Mouse (Mus musculus): ENCODE measurements around the gene Ankrd53.
A peak's percentile ranks its signal among the peaks of the same experiment; 100 is the strongest.

Ankrd53 gene

DNA sequence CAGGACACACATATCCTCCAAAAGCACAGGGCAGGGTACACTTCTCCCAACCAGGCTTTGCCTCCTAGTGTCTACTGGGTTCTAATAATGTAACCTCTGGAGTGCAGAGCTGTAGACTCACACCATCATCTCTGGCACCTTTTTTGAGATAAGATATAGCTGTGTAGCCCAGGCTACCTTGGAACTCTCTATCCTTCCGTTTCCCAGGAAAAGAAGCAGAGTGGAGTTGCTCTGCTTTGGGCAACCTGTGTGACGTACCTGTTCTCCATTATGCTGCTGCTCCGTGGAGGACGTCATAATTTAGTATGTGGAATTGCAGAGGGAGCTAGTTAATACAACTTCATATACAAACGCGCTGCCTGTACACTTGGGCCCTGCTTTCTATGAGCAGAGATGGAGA, at the start of gene Ankrd53:
Ankrd53 (plus strand) TSS at position 301 of the 400 bp plus-strand sequence.
- no peak for DNase-seq (ENCODE audit: low read depth, low spot score)

DNA sequence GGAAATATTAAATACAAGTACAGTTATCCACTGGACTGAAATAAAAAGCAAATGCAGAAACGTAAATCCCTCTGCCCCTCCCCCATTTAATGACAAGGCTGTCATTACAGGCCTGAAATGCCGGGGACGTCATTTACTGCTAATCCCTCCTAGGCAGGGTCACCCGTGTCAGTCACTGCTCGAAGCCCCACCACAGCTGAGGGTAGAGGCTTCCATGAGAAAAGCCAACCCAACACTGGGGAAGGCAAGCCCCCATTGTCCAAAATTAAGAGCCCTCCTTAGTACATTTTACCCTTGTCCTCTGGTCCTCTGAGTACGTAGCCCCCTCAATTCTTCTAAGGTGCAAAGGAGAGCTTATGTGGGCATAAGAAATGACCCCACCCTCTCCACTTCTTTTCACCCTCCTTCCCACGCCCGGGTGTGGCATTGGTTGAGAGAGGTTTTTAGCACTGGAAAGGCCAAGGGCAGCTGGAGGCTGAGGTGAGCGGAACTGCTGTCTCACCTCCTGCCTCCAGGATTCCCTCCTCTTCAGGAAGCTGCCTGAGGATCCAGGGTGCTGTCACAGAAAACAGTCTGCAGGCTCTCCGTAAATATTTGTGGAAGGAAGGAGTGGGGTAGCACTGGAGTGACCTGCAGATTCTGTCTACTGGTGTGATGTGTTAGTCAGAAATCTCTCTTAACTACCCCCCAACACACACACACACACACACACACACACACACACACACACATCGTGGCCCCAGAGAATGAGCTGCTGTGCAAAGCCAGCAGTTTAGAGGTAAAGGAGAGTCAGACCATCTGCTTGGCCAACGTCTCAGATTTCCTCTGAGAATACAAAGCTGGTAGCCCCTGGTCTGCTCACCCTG, 48.9 kb upstream of the Ankrd53 start:
- no peak for DNase-seq (ENCODE audit: low read depth, low spot score)

DNA sequence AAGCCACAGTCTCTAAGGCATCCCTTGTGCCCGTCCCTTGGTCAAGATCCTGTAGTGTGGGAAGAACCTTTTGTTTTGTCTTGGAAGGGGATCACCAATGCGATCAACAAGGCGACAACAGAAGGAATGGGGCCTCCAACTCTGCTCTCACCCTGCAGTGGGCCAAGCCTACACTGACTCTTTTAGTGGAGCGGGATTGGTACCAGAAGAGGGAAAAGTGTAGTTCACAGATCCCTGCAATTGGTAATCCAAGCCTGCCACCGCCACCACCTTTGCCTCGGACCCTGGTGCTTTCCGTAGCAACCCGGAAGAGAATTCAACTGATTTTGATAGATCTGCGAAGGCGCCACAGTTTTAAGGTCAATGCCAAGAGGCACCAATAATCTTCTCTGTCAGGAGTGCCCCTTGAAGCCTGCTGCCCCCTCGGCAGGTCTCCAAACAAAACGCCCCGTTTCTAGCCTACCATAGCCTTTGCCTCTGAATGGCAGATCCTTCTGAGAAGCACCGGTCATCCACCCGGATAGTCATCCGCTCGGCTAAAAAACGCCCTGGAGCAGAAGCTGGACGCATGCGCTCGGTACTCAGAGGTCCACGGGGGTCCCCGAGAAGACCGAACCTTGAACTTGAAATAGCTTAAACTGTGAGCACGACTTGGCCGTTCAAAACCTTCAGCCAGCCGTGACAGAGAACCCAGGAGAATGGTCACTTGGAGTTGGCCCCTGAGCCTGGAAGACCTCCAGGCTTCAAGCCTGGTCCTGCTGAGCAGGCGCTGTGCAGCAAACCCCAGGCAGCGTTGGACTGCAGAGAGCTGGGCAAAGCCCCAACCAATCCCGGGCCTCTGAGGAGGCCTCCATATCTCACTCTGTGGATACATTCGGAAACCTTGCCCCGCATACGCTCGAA, 48.0 kb upstream of the Ankrd53 start:
- DNase-seq (ENCODE audit: low read depth, low spot score), result no peak

DNA sequence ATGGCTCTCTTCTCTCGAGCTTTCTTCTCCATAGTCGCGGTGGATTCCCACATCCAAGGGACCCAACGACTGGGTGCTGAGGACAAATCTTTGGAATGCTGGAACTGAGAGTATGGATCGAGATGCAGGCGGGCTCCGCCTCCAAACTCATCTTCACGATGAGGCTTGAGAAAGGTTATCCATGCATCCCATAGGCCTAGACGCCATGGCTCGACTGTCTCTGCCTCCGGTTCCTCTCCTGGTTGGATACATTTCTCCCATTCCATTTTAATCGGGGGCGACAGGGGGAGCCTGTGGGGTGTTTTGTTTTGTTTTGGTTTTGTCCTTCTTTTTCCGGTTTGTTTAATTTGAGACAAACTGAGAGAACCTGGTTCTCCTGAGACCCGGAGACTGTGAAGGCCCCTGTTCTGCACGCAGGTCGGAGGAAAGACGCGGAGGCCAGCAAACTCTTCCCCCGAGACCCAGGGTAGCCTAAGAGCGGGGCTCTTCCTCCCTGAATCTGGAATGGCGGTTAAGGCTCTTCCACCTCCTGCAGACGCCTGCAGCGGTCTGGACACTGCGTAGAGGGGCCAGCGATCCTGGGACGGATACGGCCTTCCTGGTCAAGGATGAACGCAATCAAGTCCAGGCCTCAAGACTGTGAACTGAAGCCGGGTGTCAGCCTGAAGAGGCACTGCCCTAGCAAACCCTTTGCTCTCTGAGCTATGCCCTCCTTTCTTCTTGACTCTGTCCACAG, 46.8 kb upstream of the Ankrd53 start:
- peak; percentile 44 for DNase-seq (ENCODE audit: low read depth, low spot score)

DNA sequence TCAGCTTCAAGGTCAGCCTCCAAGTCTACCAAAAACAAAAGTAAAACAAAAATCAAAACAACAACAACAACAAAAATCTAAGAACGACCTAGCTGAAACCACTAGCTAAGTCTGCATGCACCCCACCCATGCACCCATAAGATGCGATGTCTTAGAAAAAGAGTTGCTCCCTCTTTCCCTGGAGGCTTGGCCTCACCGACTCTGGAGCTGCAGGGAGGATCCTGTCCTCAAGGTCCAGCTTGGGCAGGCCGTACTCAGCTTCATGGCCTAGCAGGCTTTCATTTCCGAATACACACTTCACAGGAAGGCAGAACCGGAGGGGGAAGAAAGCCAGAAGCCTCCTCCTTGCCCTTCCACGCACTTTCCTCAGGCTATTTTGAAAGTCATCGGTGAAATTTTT, 45.4 kb upstream of the Ankrd53 start:
- no peak for DNase-seq (ENCODE audit: low read depth, low spot score)

GRCm38 (mm10) chr6:83722526-83722925, 39.9 kb upstream of the Ankrd53 start:
- no peak for DNase-seq (ENCODE audit: low read depth, low spot score)

DNA sequence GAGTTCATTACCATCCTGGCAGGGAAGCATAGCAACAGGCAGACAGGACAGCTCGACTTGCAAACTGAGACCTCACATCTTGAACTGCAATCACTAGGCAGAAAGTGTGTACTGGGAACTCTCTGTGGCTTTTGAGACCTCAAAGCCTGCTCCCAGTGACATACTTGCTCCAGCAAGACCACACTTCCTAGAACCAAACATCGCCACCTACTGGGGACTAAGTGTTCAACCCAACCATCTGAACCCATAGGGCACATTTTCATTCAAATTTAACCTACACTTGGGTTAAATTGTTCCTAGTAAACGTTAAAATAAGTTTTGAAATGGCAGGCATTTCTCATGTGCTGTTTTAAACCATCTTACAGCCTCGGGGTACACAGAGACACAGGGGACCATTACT, 35.3 kb upstream of the Ankrd53 start:
- DNase-seq (ENCODE audit: low read depth, low spot score), result peak; percentile 76

GRCm38 (mm10) chr6:83728488-83728887, 34.0 kb upstream of the Ankrd53 start:
- peak; percentile 77 for DNase-seq (ENCODE audit: low read depth, low spot score)

DNA sequence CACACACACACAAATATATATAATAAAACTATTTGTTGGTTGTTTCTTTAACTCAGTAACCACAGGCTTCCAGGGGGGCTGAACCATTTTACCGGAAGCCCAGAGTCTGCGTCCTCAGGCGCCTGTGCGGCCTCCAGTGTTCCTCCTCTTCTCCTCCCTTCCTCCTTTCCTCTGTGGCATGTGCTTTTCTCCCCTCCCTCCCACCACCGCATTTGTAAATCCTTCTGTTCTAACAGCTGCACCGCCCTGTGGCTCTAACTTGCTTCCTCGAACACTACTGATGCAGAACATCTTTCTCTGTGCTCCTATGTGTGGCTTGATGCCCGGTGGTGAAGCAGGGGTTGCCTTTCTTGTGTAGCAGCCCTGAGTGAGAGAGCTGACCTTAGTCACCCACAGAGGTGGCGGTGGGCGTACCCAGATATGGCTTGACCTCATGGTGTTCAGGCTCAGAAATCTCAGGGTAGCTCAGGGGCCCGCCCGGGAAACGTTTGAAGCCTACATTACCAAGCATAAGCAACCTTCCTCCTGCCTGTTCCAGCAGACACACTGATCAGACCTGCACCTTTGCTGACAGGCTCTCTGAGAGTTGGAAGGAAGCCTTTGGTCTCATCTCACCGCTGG, 33.0 kb upstream of the Ankrd53 start:
- DNase-seq (ENCODE audit: low read depth, low spot score), result no peak

DNA sequence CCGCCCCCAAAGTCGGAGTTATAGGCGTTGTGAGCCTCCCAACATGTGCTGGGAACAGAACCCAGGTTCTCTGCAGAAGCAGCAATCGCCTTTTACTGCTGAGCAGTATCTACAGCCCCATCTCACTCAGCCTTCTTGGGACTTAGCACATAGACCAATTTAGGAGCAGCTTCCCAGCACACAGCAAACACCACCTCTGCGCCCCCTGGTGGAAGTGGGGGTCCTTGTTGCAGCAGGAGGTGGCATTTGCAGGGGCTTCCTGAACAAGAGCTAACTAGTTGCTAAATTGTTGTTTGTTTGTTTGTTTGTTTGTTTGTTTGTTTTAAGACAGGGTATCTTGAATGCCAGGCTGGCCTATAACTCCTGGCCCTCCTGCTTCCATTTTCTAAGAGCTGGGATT, 31.3 kb upstream of the Ankrd53 start:
- peak; percentile 87 for DNase-seq (ENCODE audit: low read depth, low spot score)

GRCm38 (mm10) chr6:83737311-83737710, 25.1 kb upstream of the Ankrd53 start:
- peak; percentile 66 for DNase-seq (ENCODE audit: low read depth, low spot score)

DNA sequence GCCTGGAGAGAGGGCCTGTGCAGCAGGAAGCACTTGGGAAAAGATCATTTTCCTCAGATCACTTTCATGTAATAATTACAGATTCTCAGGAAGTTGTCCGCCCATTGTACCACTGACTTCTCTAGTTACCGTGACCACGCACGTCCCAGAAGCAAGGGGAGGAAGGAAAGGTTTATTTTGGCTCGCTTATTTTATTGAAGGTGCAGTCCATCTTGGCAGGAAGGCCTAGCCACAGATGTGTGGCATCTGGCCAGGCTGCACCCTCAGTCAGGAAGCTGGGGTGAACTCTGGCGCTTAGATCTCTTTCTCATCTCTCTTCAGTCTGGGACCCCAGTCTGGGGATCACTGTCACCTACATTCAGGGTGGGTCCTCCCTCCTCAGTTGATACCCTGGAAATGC, 23.8 kb upstream of the Ankrd53 start:
- no peak for DNase-seq (ENCODE audit: low read depth, low spot score)

DNA sequence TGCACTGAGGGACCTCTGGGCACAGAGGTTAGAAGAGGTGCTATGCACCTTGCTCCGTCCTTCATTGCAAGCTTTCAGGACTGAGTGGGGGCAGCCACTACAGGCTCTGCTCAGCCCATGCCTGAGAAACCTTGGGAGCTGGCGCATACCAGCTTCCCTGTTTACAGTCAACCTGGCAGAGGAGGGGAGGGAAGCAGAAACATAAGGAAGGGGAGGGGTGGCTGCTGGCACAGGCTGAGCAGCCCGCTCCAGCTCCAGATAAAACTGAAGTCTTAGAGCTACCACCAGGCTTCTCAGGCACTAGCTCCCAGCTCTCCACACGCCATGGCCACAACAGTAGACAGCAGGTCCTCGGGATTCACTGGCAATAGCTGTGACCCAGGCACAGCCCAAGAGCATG, 19.7 kb upstream of the Ankrd53 start, which contains the start of gene Atp6v1b1:
Atp6v1b1 (plus strand) TSS at position 230 of the 400 bp plus-strand sequence.
- no peak for DNase-seq (ENCODE audit: low read depth, low spot score)

DNA sequence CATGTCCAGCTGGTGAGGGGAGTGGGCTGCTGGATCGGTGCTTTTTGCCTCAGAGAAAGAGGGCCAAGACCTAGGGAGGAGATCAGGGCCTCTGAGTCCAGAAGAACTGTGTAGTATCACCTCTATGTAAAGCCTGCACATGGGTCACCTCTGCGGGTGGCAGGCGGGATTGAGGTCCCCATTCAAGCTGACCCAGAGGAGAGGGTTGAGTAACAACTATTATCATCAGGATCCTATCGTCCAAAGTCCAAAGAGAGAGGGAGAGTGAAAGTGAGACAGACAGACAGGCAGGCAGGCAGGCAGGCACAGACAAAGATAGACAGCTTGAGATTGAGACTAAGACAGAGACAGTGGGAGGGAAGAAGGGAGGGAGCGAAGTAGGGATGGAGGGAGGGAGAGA, 19.2 kb upstream of the Ankrd53 start:
- no peak for DNase-seq (ENCODE audit: low read depth, low spot score)

DNA sequence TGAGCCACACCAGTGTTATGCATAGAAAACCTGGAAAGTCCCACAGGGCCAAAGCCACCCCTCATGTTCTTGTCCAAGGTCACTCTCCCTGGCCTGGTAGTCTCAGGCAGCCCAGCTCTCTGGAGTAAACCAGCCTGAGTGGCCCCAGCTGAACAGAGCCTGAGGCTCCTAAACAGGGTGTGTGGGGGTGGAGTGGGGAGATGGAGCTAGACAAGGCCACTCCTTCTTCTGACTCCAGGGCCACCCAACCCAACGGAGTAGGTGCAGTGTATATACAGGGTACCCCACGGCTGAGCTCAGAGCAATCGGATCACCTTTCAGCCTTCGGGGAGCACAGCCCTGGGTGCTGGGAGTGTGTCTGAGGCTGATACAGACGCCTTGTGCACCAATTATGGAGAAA, 18.3 kb upstream of the Ankrd53 start:
- DNase-seq (ENCODE audit: low read depth, low spot score), result peak; percentile 68

GRCm38 (mm10) chr6:83744557-83744956, 17.9 kb upstream of the Ankrd53 start:
- peak; percentile 61 for DNase-seq (ENCODE audit: low read depth, low spot score)

GRCm38 (mm10) chr6:83745466-83745865, 17.0 kb upstream of the Ankrd53 start:
- no peak for DNase-seq (ENCODE audit: low read depth, low spot score)

GRCm38 (mm10) chr6:83749286-83749685, 13.2 kb upstream of the Ankrd53 start:
- DNase-seq (ENCODE audit: low read depth, low spot score), result no peak

- DNase-seq (ENCODE audit: low read depth, low spot score), result peak; percentile 68
Observed at GRCm38 (mm10) chr6:83750171-83750684, 12.2 kb upstream of the Ankrd53 start.

DNA sequence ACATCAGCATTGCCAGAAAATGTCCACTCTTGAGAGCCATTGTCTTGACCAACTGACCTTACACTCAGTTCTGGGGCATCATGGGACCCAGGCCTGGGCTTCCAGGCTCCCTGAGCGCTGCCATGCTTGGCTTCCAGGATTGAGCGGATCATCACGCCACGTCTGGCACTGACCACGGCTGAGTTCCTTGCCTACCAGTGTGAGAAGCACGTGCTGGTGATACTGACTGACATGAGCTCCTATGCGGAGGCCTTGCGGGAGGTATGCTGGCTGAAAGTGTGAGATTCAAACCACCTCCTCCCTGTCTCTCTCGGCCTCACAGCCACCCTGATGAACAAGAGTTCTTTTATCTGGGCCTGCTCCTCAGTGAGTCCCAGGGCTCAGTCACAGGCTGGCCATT, 6.4 kb upstream of the Ankrd53 start:
- DNase-seq (ENCODE audit: low read depth, low spot score), result no peak

DNA sequence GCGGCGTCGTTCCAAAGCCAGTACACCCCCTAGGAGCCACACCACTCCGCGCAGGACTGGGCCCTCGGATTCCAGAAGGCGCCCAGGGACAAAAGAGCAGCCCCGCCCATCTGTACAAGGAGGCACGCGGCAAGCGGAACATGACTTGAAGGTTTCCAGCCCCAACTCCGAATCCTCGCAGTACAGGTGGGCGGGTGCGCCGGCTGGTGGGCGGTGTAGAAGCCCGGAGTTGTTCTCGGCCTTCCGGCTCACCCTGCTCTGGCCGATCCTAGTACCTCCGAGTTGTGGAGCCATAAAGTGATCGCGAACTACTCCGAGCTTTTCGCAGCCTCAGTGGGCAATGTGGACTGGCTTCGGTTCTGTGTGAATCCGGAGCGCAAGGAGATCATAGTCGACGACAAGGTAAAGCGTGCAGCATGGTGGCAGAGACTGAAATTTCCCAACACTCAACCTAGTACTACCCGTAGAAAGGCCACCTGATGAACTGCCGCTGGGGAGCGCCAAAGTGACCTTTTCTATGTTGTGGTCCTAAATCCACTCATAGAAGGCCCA, 512 bp downstream of the Ankrd53 start:
- peak; percentile 90 for DNase-seq (ENCODE audit: low read depth, low spot score)

Measured in ZHBTc4 (cell line).